8 mouse cellular contexts compared by ENCODE assay signal in the genomic region with DNA sequence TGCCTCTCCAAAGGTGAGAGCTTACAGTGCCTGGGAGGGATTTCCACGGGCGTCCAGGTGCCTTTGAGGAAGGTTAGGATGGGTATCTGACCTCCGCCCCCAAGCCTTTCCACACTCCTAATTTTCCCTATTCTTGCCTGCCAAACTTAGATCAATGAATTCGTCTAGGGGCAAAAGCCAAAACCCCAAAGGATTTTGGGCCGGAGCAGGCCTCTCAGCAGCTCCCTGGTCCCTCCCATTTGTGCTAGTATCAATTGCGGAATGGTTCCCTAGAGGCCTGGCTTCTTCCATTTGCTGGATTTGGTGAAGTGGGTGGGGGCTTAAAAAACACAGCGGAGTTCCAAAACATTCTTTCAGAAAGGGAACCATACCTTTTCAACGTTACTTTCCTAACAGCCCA.
A peak's percentile ranks its signal among the peaks of the same experiment; 100 is the strongest.
DNase-seq lines count a peak whose midpoint lies in the region; ATAC-seq and TF ChIP-seq lines count a peak whose summit lies in the region.

No protein-coding gene starts in this region.

- no peak for DNase-seq in heart, adult 2 months
- no peak for DNase-seq in heart, postnatal 25 days (ENCODE audit: low spot score)
- DNase-seq in forebrain, embryonic 14.5 days (ENCODE audit: low spot score): no peak
- peak; percentile 17 for DNase-seq in limb, embryonic 14.5 days (ENCODE audit: low spot score)
- DNase-seq in cerebellum, adult 11-12 months: no peak
- no peak for DNase-seq in thymus, postnatal 0 days (ENCODE audit: low spot score)

- H3K9me3 ChIP-seq in E14TG2a.4 (ENCODE audit: low read length): no peaks in the 10 kb centered on the region
- H3K9me3 ChIP-seq in forebrain, embryonic 14.5 days (replicated peaks; ENCODE audit: control insufficient read depth, low read length): no peaks in the 10 kb centered on the region
- H3K9me3 ChIP-seq in limb, embryonic 14.5 days (ENCODE audit: control insufficient read depth, low read length): no peaks in the 10 kb centered on the region
- H3K9me3 ChIP-seq in stomach, embryonic 15.5 days: no peaks in the 10 kb centered on the region

- peak overlapping the region; percentile 78 for H3K9ac ChIP-seq in heart, adult 2 months (ENCODE audit: low read depth, low read length)
- peak overlapping the region; percentile 74 for H3K9ac ChIP-seq in forebrain, embryonic 14.5 days (ENCODE audit: low read length)
- H3K9ac ChIP-seq in limb, embryonic 14.5 days (ENCODE audit: low read depth, low read length, severe bottlenecking): peak overlapping the region; percentile 59
- peak overlapping the region; percentile 58; the same call in 1 of the 2 replicates for H3K9ac ChIP-seq in stomach, embryonic 15.5 days

- no peaks in the 10 kb centered on the region; the same call in 1 of the 2 replicates for H3K79me2 ChIP-seq in heart, adult 2 months (replicated peaks; ENCODE audit: control insufficient read depth, insufficient read depth, low read length)

- no peak for TF ChIP-seq POLR2A in heart, adult 2 months (IDR thresholded peaks at IDR 0.05; ENCODE audit: insufficient read depth, low read depth, low read length)
- no peak for TF ChIP-seq POLR2A in limb, embryonic 14.5 days (IDR thresholded peaks at IDR 0.05; ENCODE audit: borderline replicate concordance, extremely low read depth, insufficient read depth, insufficient read length)

- 24% methylated on average over 8 of the region's 8 CpGs for WGBS in heart, adult 2 months
- WGBS in forebrain, embryonic 14.5 days: 3% methylated on average over 8 of the region's 8 CpGs
- 3% methylated on average over 8 of the region's 8 CpGs for WGBS in limb, embryonic 14.5 days
- 12% methylated on average over 8 of the region's 8 CpGs for WGBS in stomach, embryonic 15.5 days

- peak overlapping the region; percentile 92 for H3K4me2 ChIP-seq in forebrain, embryonic 14.5 days (ENCODE audit: low read length)
- H3K4me2 ChIP-seq in limb, embryonic 14.5 days (replicated peaks; ENCODE audit: low read depth, low read length, severe bottlenecking): peak overlapping the region; percentile 83
- H3K4me2 ChIP-seq in stomach, embryonic 15.5 days: peak overlapping the region; percentile 92

- H3K36me3 ChIP-seq in heart, adult 2 months (ENCODE audit: control insufficient read depth, insufficient read depth, low read length): no peaks in the 10 kb centered on the region
- no peaks in the 10 kb centered on the region for H3K36me3 ChIP-seq in E14TG2a.4 (ENCODE audit: insufficient read depth, low read length)
- H3K36me3 ChIP-seq in forebrain, embryonic 14.5 days (ENCODE audit: control insufficient read depth, insufficient read depth, low read length): no peaks in the 10 kb centered on the region
- no peaks in the 10 kb centered on the region for H3K36me3 ChIP-seq in limb, embryonic 14.5 days (ENCODE audit: control insufficient read depth, insufficient read depth, low read length)
- H3K36me3 ChIP-seq in stomach, embryonic 15.5 days: no peaks in the 10 kb centered on the region

- no peak for TF ChIP-seq EP300 in heart, adult 2 months (IDR thresholded peaks at IDR 0.05; ENCODE audit: insufficient read depth, low read depth, low read length)

- H3K4me1 ChIP-seq in heart, adult 2 months (ENCODE audit: control insufficient read depth, insufficient read depth, low read length): peaks cover 1% of the 10 kb centered on the region; the same call in 1 of the 2 replicates
- H3K4me1 ChIP-seq in E14TG2a.4 (replicated peaks; ENCODE audit: low read depth, low read length): peaks cover 6% of the 10 kb centered on the region
- H3K4me1 ChIP-seq in forebrain, embryonic 14.5 days (ENCODE audit: control insufficient read depth, insufficient read depth, low read length): peaks cover 4% of the 10 kb centered on the region; the same call in 1 of the 2 replicates
- peaks cover 5% of the 10 kb centered on the region; the same call in 1 of the 2 replicates for H3K4me1 ChIP-seq in limb, embryonic 14.5 days (ENCODE audit: control insufficient read depth, insufficient read depth, low read length)
- H3K4me1 ChIP-seq in stomach, embryonic 15.5 days: no peaks in the 10 kb centered on the region; the same call in 1 of the 2 replicates

- peak overlapping the region; percentile 56; the same call in 1 of the 2 replicates for H3K27ac ChIP-seq in heart, adult 2 months
- H3K27ac ChIP-seq in forebrain, embryonic 14.5 days (ENCODE audit: low read depth, low read length): no peak overlapping the region
- H3K27ac ChIP-seq in limb, embryonic 14.5 days (replicated peaks; ENCODE audit: low read depth, low read length): 0 out of 2 replicates have a peak overlapping the region, but pooled peaks have one; percentile 13
- peak overlapping the region; percentile 62; the same call in 1 of the 2 replicates for H3K27ac ChIP-seq in stomach, embryonic 15.5 days

- intact Hi-C loops in heart, adult 2 months (cut with DNase I): no loop called here
- intact Hi-C loops in heart, postnatal 25 days (cut with DNase I): no loop called here

- TF ChIP-seq CTCF in heart, adult 2 months (IDR thresholded peaks at IDR 0.05): no peak
- TF ChIP-seq CTCF in E14TG2a.4 (conservative IDR thresholded peaks at IDR 0.05; ENCODE audit: low read length): no peak

- H3K27me3 ChIP-seq in heart, adult 2 months (ENCODE audit: control insufficient read depth, insufficient read depth, low read length): no peaks in the 10 kb centered on the region
- H3K27me3 ChIP-seq in E14TG2a.4 (ENCODE audit: insufficient read depth, low read length): peaks cover 51% of the 10 kb centered on the region
- no peaks in the 10 kb centered on the region for H3K27me3 ChIP-seq in forebrain, embryonic 14.5 days (replicated peaks; ENCODE audit: control insufficient read depth, insufficient read depth, low read length)
- H3K27me3 ChIP-seq in limb, embryonic 14.5 days (ENCODE audit: control insufficient read depth, insufficient read depth, low read length): peaks cover 17% of the 10 kb centered on the region
- H3K27me3 ChIP-seq in stomach, embryonic 15.5 days (replicated peaks): 0 out of 2 replicates have a peak, but pooled peaks cover 4% of the 10 kb centered on the region

- no peak for ATAC-seq in forebrain, embryonic 14.5 days
- ATAC-seq in limb, embryonic 14.5 days (ENCODE audit: low FRiP score, low read depth): no peak
- ATAC-seq in stomach, embryonic 15.5 days (ENCODE audit: insufficient read depth, low FRiP score, low read depth): no peak

- H3K4me3 ChIP-seq in heart, adult 2 months: peak overlapping the region; percentile 61
- H3K4me3 ChIP-seq in E14TG2a.4 (replicated peaks; ENCODE audit: low read length): peak overlapping the region; percentile 81
- peak overlapping the region; percentile 49 for H3K4me3 ChIP-seq in forebrain, embryonic 14.5 days (ENCODE audit: low read depth, low read length)
- H3K4me3 ChIP-seq in limb, embryonic 14.5 days (replicated peaks; ENCODE audit: low read length): peak overlapping the region; percentile 59
- peak overlapping the region; percentile 59 for H3K4me3 ChIP-seq in stomach, embryonic 15.5 days (replicated peaks)
